Mouse (Mus musculus) left cerebral cortex, adult 18-20 months (tissue): ENCODE results near the gene Lrba. TPM values are rescaled to one million over a fixed set of nuclear protein-coding genes. Genes with fewer than 3 reads are reported as not detected.

Experiments used
- DNase-seq, 2 experiments: peaks; one replicate each; pipeline ENCODE4 v3.0.0; 2021 to 2022; ENCODE audit warnings: low spot score in 2 of 2, mixed read lengths in 1 of 2
- total RNA-seq, 2 experiments: library from RNA; stranded (reverse); gene quantifications; 2 replicates each; pipeline ENCODE4 v1.2.3; 2021

Gene Lrba
- total RNA-seq, 2 experiments from 2014 or later = 29.6 to 31.6 TPM

GRCm38 (mm10) chr3:86787423-86788123, 563.1 kb downstream of the Lrba start:
- no peak for DNase-seq

- DNase-seq = peak; percentile 73 to 81
Measured at GRCm38 (mm10) chr3:86788711-86789110, 564.2 kb downstream of the Lrba start.

- no peak for DNase-seq
Measured at GRCm38 (mm10) chr3:86789752-86790151, 565.3 kb downstream of the Lrba start.

- DNase-seq = no peak
Measured at GRCm38 (mm10) chr3:86793264-86793663, 568.8 kb downstream of the Lrba start.

GRCm38 (mm10) chr3:86793720-86794191, 569.3 kb downstream of the Lrba start:
- DNase-seq = no peak

GRCm38 (mm10) chr3:86796716-86797115, 572.2 kb downstream of the Lrba start:
- no peak for DNase-seq

- no peak for DNase-seq
Measured at GRCm38 (mm10) chr3:86797871-86798460, 573.5 kb downstream of the Lrba start.

- DNase-seq = no peak
Measured at GRCm38 (mm10) chr3:86799041-86799440, 574.6 kb downstream of the Lrba start.

GRCm38 (mm10) chr3:86800841-86801240, 576.4 kb downstream of the Lrba start:
- no peak for DNase-seq

GRCm38 (mm10) chr3:86802825-86803224, 578.3 kb downstream of the Lrba start:
- DNase-seq = no peak

GRCm38 (mm10) chr3:86804265-86804664, 579.8 kb downstream of the Lrba start:
- peak; percentile 59 to 76 for DNase-seq

GRCm38 (mm10) chr3:86806834-86807233, 582.4 kb downstream of the Lrba start:
- no peak for DNase-seq

- peak; percentile 51 to 57 for DNase-seq
Measured at GRCm38 (mm10) chr3:86807750-86808467, 583.4 kb downstream of the Lrba start.

GRCm38 (mm10) chr3:86809199-86809598, 584.7 kb downstream of the Lrba start:
- DNase-seq = peak; percentile 48 to 59

GRCm38 (mm10) chr3:86809646-86810045, 585.2 kb downstream of the Lrba start:
- no peak for DNase-seq

- no peak for DNase-seq
Measured at GRCm38 (mm10) chr3:86810908-86811307, 586.4 kb downstream of the Lrba start.

- DNase-seq = peak; percentile 79 to 84
Measured at GRCm38 (mm10) chr3:86812689-86813088, 588.2 kb downstream of the Lrba start.

GRCm38 (mm10) chr3:86818001-86818585, 593.6 kb downstream of the Lrba start:
- DNase-seq = no peak

GRCm38 (mm10) chr3:86819372-86819771, 594.9 kb downstream of the Lrba start:
- no peak for DNase-seq

- no peak for DNase-seq
Measured at GRCm38 (mm10) chr3:86820344-86820743, 595.9 kb downstream of the Lrba start.

GRCm38 (mm10) chr3:86821383-86821782, 596.9 kb downstream of the Lrba start:
- DNase-seq = no peak

- no peak for DNase-seq
Measured at GRCm38 (mm10) chr3:86827506-86827905, 603.0 kb downstream of the Lrba start.
